Mouse (Mus musculus) hindbrain, embryonic 14.5 days (tissue): Measurements from ENCODE around the gene Scpep1. TPM values are rescaled to one million over a fixed set of nuclear protein-coding genes. Genes with fewer than 3 reads are reported as not detected.

Experiments used
- polyA plus RNA-seq: library from polyadenylated mRNA; unstranded; fragments of >200 nt; fragmentation: Nextera tagmentation; extraction: Ambion mirVana; gene quantifications from 2 replicates; pipeline ENCODE4 v1.2.1, GENCODE M21; 2014

Gene Scpep1
- polyA plus RNA-seq, 1 experiment from 2014 or later = 28.7 TPM

Other genes with a start within 250 kb of the Scpep1 start
- gene Msi2, start 237.0 kb downstream of the Scpep1 start, polyA plus RNA-seq = 22.4 and 26.5 TPM in 2 replicates
- 26.0 and 26.6 TPM in 2 replicates for gene Akap1, start 90.9 kb downstream of the Scpep1 start, polyA plus RNA-seq
- gene Elobl, start 11.5 kb upstream of the Scpep1 start, polyA plus RNA-seq = not detected in 2 replicates
- 16.9 and 21.5 TPM in 2 replicates for gene Coil, start 14.8 kb upstream of the Scpep1 start, polyA plus RNA-seq
- gene Trim25, start 43.9 kb upstream of the Scpep1 start, polyA plus RNA-seq = 2.1 and 4.3 TPM in 2 replicates
- gene Dgke, start 111.4 kb upstream of the Scpep1 start, polyA plus RNA-seq = 16.3 and 16.7 TPM in 2 replicates
- gene Gm525, start 118.4 kb upstream of the Scpep1 start, polyA plus RNA-seq = not detected in 2 replicates